Mouse (Mus musculus) kidney, postnatal 0 days (tissue): ENCODE measurements around the gene Scd2. TPM values are rescaled to one million over a fixed set of nuclear protein-coding genes. Genes with fewer than 3 reads are reported as not detected.
A peak's percentile ranks its signal among the peaks of the same experiment; 100 is the strongest.

Experiments
- ATAC-seq: fragments of 200-750 bp; cut with Nextera tagmentation; replicated peaks from 2 replicates; pipeline ENCODE4 v1.8.0; 2017; ENCODE audit warnings: low read depth, moderate number of reproducible peaks, moderate TSS enrichment, moderate library complexity; ENCODE audit not compliant: low FRiP score
- DNase-seq: peaks from one replicate; pipeline ENCODE4 v3.0.0-alpha.2; 2016; ENCODE audit warnings: low spot score
- H3K27ac ChIP-seq: fragments of 300-500 bp; sonication (generic); 2 replicates; pipeline ENCODE4 v1.5.1; 2014; ENCODE audit warnings: mild to moderate bottlenecking
- H3K27me3 ChIP-seq: fragments of 300-500 bp; sonication (generic); 2 replicates; pipeline ENCODE4 v1.6.1; 2014; ENCODE audit warnings: low read length, mixed read lengths; ENCODE audit not compliant: insufficient read depth
- H3K36me3 ChIP-seq: fragments of 300-500 bp; sonication (generic); 2 replicates; pipeline ENCODE4 v1.6.1; 2014; ENCODE audit warnings: low read length, mixed read lengths; ENCODE audit not compliant: insufficient read depth
- H3K4me1 ChIP-seq: fragments of 300-500 bp; sonication (generic); replicated peaks from 2 replicates; pipeline ENCODE4 v1.6.1; 2014; ENCODE audit warnings: antibody characterized with exemption, low read length, mixed read lengths; ENCODE audit not compliant: insufficient read depth
- H3K4me2 ChIP-seq: fragments of 300-500 bp; sonication (generic); 2 replicates; pipeline ENCODE4 v1.6.1; 2014; ENCODE audit warnings: mild to moderate bottlenecking, low read length, moderate library complexity, mixed read lengths
- H3K4me3 ChIP-seq: fragments of 300-500 bp; sonication (generic); replicated peaks from 2 replicates; pipeline ENCODE4 v1.5.1; 2014; ENCODE audit warnings: low read depth, low read length
- H3K9ac ChIP-seq: fragments of 300-500 bp; sonication (generic); 2 replicates; pipeline ENCODE4 v1.6.1; 2014; ENCODE audit warnings: low read depth, low read length
- H3K9me3 ChIP-seq: fragments of 300-500 bp; sonication (generic); replicated peaks from 2 replicates; pipeline ENCODE4 v1.6.1; 2016; ENCODE audit warnings: low read length, inconsistent platforms, mixed read lengths
- CTCF ChIP-seq: IDR thresholded peaks from 2 replicates; pipeline ENCODE4 v1.5.1; 2016; ENCODE audit warnings: antibody characterized with exemption, low read depth, mild to moderate bottlenecking, moderate library complexity
- WGBS: fragments of 180-500 bp; shearing (Covaris S2); extraction: QIAGEN DNeasy Blood & Tissue Kit; methylation state at CpG from one replicate; pipeline ENCODE4 v1.1.7; 2014; 5-methylcytosine and 5-hydroxymethylcytosine counted together
- polyA plus RNA-seq: library from polyadenylated mRNA; unstranded; fragments of >200 nt; fragmentation: Nextera tagmentation; extraction: Ambion mirVana; gene quantifications from 2 replicates; pipeline ENCODE4 v1.2.1, GENCODE M21; 2015

Scd2 gene
- polyA plus RNA-seq, 1 experiment from 2014 or later: 81.1 TPM

- Histone ChIP-seq H3K27me3 (no peaks in the 10 kb centered on the region), H3K4me1 (peaks cover 29% of the 10 kb centered on the region), H3K4me2 (no peak overlapping the region), H3K4me3 (no peak overlapping the region), H3K27ac (peak overlapping the region; percentile 95), H3K9ac (no peak overlapping the region), H3K9me3 (no peaks in the 10 kb centered on the region), H3K36me3 (no peaks in the 10 kb centered on the region)
- WGBS: 27% methylated on average over 9 of the region's 9 CpGs
- peak; percentile 28 for DNase-seq
- no peak for ATAC-seq
- no peak for TF ChIP-seq CTCF
These were observed 10.8 kb upstream of the Scd2 start for GRCm38 (mm10) chr19:44282534-44283156.

DNA sequence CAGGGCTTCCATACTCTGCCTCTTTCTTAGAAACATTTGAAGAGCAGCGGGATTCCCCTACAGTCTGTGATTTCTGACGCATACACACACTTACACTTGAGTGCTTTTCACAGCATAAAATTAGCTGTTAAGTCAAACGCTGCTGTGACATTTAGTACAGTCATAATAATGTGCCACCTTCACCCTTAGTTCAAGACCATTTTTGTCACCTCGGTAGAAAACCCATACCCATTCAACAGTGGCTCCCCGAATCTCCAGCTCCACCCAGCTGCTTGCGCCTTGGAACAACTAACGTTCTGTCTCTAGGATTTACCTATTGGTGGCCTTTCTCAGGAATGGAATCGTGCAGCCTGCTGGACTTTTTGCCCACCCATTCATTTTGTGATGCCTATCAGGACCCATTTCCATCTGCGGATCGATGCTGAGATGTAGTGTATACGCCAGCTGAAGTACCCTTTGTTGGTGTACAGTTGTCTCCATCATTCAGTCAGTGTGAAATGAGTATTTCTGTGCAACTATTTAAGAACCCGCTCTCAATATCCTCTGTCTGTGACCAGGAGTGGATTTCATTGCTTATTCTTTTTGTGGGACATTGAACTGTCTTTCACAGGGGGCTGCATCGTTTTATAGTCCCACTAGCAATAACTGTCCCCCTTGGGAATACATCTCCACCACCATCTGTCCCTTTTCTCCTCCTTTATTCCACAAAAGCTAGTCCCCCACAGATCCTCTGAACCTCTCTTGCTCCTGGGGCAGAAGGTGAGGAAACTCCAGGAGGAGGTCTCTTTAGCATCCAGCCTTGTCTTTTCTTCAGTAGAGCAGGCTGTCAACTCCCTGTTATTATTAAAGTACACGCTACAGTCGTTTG is 10.1 kb upstream of the Scd2 start:
- no peak for ATAC-seq
- TF ChIP-seq CTCF: no peak
- H3K27me3 ChIP-seq: no peaks in the 10 kb centered on the region
- H3K4me3 ChIP-seq: peak overlapping the region; percentile 23
- H3K27ac ChIP-seq: peak overlapping the region; percentile 95
- peak overlapping the region; percentile 83 for H3K4me2 ChIP-seq
- no peak for DNase-seq
- H3K4me1 ChIP-seq: peaks cover 29% of the 10 kb centered on the region
- peak overlapping the region; percentile 0; the same call in 1 of the 2 replicates for H3K9ac ChIP-seq
- 31% methylated on average over 15 of the region's 15 CpGs for WGBS
- H3K9me3 ChIP-seq: no peaks in the 10 kb centered on the region
- no peaks in the 10 kb centered on the region for H3K36me3 ChIP-seq

DNA sequence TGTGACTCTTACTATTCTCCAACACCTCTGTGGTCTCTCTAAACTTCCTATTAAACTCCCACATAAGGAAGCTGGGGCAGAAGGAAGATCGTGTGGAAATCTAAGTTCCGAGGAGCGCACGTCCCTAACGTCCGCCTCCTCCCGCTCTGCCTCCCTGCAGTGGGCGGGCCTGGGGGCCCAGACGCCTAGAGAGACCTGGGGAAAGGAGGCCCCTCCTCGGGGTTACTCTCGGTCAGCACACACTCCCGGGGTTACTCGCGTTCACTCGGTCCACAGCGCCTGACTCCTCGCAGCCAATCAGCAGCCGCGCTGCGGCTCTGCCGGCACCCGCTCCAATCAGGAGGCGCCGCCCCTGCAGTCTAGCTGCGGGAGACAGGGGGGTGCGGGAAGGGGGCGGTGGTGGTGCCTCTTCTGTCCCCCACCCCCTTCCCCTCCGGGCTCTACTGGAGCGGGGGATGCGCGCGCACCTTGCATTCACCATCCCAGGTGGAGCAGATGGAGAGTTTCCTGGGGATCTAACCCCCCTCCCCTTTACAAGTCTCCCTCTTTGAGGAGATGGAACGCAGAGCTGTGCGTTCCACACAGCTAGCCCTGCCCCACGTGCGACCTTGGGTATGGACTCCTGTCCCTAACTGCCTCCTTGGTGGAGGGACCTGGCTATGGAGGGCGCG is 9.3 kb upstream of the Scd2 start:
- no peaks in the 10 kb centered on the region for H3K27me3 ChIP-seq
- no peaks in the 10 kb centered on the region for H3K36me3 ChIP-seq
- TF ChIP-seq CTCF: no peak
- H3K9me3 ChIP-seq: no peaks in the 10 kb centered on the region
- H3K9ac ChIP-seq: peak overlapping the region; percentile 55
- peak overlapping the region; percentile 41 for H3K4me3 ChIP-seq
- under 1% methylated on average over 37 of the region's 38 CpGs for WGBS
- H3K27ac ChIP-seq: peak overlapping the region; percentile 95
- ATAC-seq: peak; percentile 99
- peaks cover 29% of the 10 kb centered on the region for H3K4me1 ChIP-seq
- H3K4me2 ChIP-seq: peak overlapping the region; percentile 83
- peak; percentile 98 for DNase-seq

DNA sequence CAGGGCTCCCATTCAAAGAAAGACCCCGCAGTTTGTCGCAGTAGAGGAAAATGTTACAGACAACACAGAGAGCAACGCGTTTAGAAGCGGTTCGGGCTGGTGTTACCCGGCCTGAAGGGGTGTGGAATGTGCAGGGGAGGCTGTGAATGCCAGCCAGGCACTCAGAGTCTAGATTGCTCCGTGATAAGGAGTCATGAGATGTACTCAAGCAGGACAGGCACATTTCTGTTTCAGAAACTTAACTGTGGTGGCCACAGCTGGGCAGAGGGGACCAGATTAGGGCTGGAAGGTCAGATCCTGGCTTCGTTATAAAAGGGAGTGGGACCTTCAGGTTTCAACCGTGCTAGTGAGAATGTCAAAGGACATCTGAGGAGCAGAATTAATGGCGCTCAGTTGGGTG is 8.8 kb upstream of the Scd2 start:
- Histone ChIP-seq H3K36me3 (no peaks in the 10 kb centered on the region), H3K4me1 (peaks cover 29% of the 10 kb centered on the region), H3K9ac (peak overlapping the region; percentile 55), H3K27ac (peak overlapping the region; percentile 95), H3K4me3 (peak overlapping the region; percentile 41), H3K9me3 (no peaks in the 10 kb centered on the region), H3K27me3 (no peaks in the 10 kb centered on the region), H3K4me2 (peak overlapping the region; percentile 83)
- TF ChIP-seq CTCF: no peak
- 3% methylated on average over 11 of the region's 11 CpGs for WGBS
- peak; percentile 68 for DNase-seq
- ATAC-seq: peak; percentile 66

DNA sequence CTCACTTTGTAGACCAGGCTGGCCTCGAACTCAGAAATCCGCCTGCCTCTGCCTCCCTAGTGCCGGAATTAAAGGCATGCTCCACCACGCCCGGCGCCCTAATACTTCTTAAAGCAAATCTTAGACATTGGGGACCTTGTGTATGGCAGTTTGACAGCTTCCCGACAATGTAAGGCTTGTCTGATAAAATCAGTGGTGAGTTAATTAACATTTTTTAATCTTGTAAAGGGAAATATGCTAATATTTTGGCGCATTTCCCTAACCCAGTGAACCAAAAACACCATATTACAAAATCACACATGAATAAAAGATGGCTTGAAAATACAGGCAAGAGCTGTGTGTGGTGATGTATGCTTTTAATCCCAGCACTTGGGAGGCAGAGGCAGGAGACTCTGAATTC is 7.9 kb upstream of the Scd2 start:
- ATAC-seq: no peak
- DNase-seq: no peak
- Histone ChIP-seq H3K9me3 (no peaks in the 10 kb centered on the region), H3K9ac (no peak overlapping the region), H3K4me3 (no peak overlapping the region), H3K36me3 (no peaks in the 10 kb centered on the region), H3K4me1 (peaks cover 33% of the 10 kb centered on the region), H3K27ac (peak overlapping the region; percentile 95; the same call in 1 of the 2 replicates), H3K27me3 (no peaks in the 10 kb centered on the region), H3K4me2 (no peak overlapping the region)
- no peak for TF ChIP-seq CTCF
- 91% methylated on average over 8 of the region's 8 CpGs for WGBS

DNA sequence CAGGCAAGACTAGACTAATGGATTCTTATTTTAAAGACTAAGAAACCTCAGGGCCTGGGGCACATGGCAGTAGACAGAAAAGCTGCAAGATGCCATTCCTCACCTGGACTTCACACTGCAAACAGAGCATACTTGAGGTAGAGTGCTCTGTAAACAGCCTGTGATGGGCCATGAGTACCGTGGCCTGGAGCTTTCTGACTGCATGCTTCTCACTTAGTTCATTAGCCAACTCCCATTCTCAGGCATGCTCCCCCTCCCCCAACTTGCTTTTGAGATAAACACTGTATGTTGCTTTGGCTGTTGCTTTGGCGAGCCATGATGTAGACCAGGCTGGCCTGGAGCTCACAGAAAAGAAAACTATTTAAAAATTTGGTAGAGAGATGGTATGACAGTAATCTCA is 7.4 kb upstream of the Scd2 start:
- ATAC-seq (no peak), DNase-seq (no peak)
- no peak for TF ChIP-seq CTCF
- H3K9me3 ChIP-seq: no peaks in the 10 kb centered on the region
- 52% methylated on average over 2 of the region's 2 CpGs for WGBS
- H3K27me3 ChIP-seq: no peaks in the 10 kb centered on the region
- H3K4me1 ChIP-seq: peaks cover 29% of the 10 kb centered on the region
- H3K36me3 ChIP-seq: no peaks in the 10 kb centered on the region
- no peak overlapping the region for H3K4me2 ChIP-seq
- no peak overlapping the region for H3K4me3 ChIP-seq
- no peak overlapping the region for H3K9ac ChIP-seq
- H3K27ac ChIP-seq: 0 out of 2 replicates have a peak overlapping the region, but pooled peaks have one; percentile 4
